Mouse (Mus musculus): ENCODE measurements around the gene Tyro3. TPM values are rescaled to one million over a fixed set of nuclear protein-coding genes. Genes with fewer than 3 reads are reported as not detected.

Gene Tyro3
- polyA plus RNA-seq, 1 experiment = 0.64 TPM

GRCm38 (mm10) chr2:119845882-119846546 is 48.5 kb downstream of the Tyro3 start:
- peaks cover 4% of the 10 kb centered on the region; the same call in 1 of the 2 replicates for H3K9me3 ChIP-seq
- TF ChIP-seq GATA1 (IDR thresholded peaks at IDR 0.05; ENCODE audit: borderline replicate concordance, low read length) = no peak
- no peak for TF ChIP-seq FLI1 (IDR thresholded peaks at IDR 0.05; ENCODE audit: low read length)
- no peaks in the 10 kb centered on the region for H3K4me1 ChIP-seq
- H3K4me3 ChIP-seq (replicated peaks) = no peak overlapping the region
- no peaks in the 10 kb centered on the region for H3K36me3 ChIP-seq (replicated peaks; ENCODE audit: low read length)
- H3K27me3 ChIP-seq (replicated peaks) = peaks cover 8% of the 10 kb centered on the region

GRCm38 (mm10) chr2:119846929-119847328 is 49.4 kb downstream of the Tyro3 start:
- H3K4me3 ChIP-seq (replicated peaks) = no peak overlapping the region
- H3K4me1 ChIP-seq = no peaks in the 10 kb centered on the region
- TF ChIP-seq FLI1 (IDR thresholded peaks at IDR 0.05; ENCODE audit: low read length) (no peak), GATA1 (IDR thresholded peaks at IDR 0.05; ENCODE audit: borderline replicate concordance, low read length) (no peak)
- H3K36me3 ChIP-seq (replicated peaks; ENCODE audit: low read length) = no peaks in the 10 kb centered on the region
- H3K27me3 ChIP-seq (replicated peaks) = peaks cover 8% of the 10 kb centered on the region
- H3K9me3 ChIP-seq = peaks cover 4% of the 10 kb centered on the region; the same call in 1 of the 2 replicates

- H3K36me3 ChIP-seq (replicated peaks; ENCODE audit: low read length) = no peaks in the 10 kb centered on the region
- H3K27me3 ChIP-seq (replicated peaks) = peaks cover 3% of the 10 kb centered on the region
- TF ChIP-seq GATA1 (IDR thresholded peaks at IDR 0.05; ENCODE audit: borderline replicate concordance, low read length) = no peak
- TF ChIP-seq FLI1 (IDR thresholded peaks at IDR 0.05; ENCODE audit: low read length) = no peak
- no peaks in the 10 kb centered on the region for H3K4me1 ChIP-seq
- no peaks in the 10 kb centered on the region for H3K9me3 ChIP-seq
- H3K4me3 ChIP-seq (replicated peaks) = no peak overlapping the region
Measured at GRCm38 (mm10) chr2:119853811-119854210, 56.3 kb downstream of the Tyro3 start.

GRCm38 (mm10) chr2:119855310-119855850 is 57.8 kb downstream of the Tyro3 start:
- TF ChIP-seq GATA1 (IDR thresholded peaks at IDR 0.05; ENCODE audit: borderline replicate concordance, low read length) = no peak
- Histone ChIP-seq H3K9me3 (no peaks in the 10 kb centered on the region), H3K4me3 (replicated peaks) (no peak overlapping the region), H3K4me1 (no peaks in the 10 kb centered on the region), H3K36me3 (replicated peaks; ENCODE audit: low read length) (no peaks in the 10 kb centered on the region), H3K27me3 (replicated peaks) (peaks cover 3% of the 10 kb centered on the region)

- no peaks in the 10 kb centered on the region for H3K4me1 ChIP-seq
- peaks cover under 1% of the 10 kb centered on the region for H3K27me3 ChIP-seq (replicated peaks)
- H3K36me3 ChIP-seq (replicated peaks; ENCODE audit: low read length) = no peaks in the 10 kb centered on the region
- TF ChIP-seq GATA1 (IDR thresholded peaks at IDR 0.05; ENCODE audit: borderline replicate concordance, low read length) (no peak), FLI1 (IDR thresholded peaks at IDR 0.05; ENCODE audit: low read length) (no peak)
- peaks cover under 1% of the 10 kb centered on the region; the same call in 1 of the 2 replicates for H3K9me3 ChIP-seq
- no peak overlapping the region for H3K4me3 ChIP-seq (replicated peaks)
Measured at GRCm38 (mm10) chr2:119857341-119857740, 59.8 kb downstream of the Tyro3 start.

- H3K27me3 ChIP-seq (replicated peaks) = peaks cover 13% of the 10 kb centered on the region
- peaks cover 7% of the 10 kb centered on the region for H3K4me1 ChIP-seq
- no peaks in the 10 kb centered on the region for H3K36me3 ChIP-seq (replicated peaks; ENCODE audit: low read length)
- no peak for TF ChIP-seq GATA1 (IDR thresholded peaks at IDR 0.05; ENCODE audit: borderline replicate concordance, low read length)
- no peak for TF ChIP-seq FLI1 (IDR thresholded peaks at IDR 0.05; ENCODE audit: low read length)
- no peak overlapping the region for H3K4me3 ChIP-seq (replicated peaks)
- H3K9me3 ChIP-seq = peaks cover 6% of the 10 kb centered on the region
Measured at GRCm38 (mm10) chr2:119864484-119864883, 67.0 kb downstream of the Tyro3 start.

Other genes starting within 250 kb of the Tyro3 start
- gene Nusap1, start 179.4 kb upstream of the Tyro3 start, polyA plus RNA-seq (2012; ENCODE audit: insufficient read depth, low replicate concordance) = 1.3 TPM in 1 of 2 replicates, not detected in the other
- 4.8 TPM in 1 of 2 replicates, not detected in the other for gene Oip5, start 179.3 kb upstream of the Tyro3 start, polyA plus RNA-seq (2012; ENCODE audit: insufficient read depth, low replicate concordance)
- 1.1 and 1.6 TPM in 2 replicates for gene Ndufaf1, start 134.9 kb upstream of the Tyro3 start, polyA plus RNA-seq (2012; ENCODE audit: insufficient read depth, low replicate concordance)
- 19.2 and 81.2 TPM in 2 replicates for gene Rtf1, start 122.7 kb upstream of the Tyro3 start, polyA plus RNA-seq (2012; ENCODE audit: insufficient read depth, low replicate concordance)
- gene Itpka, start 55.4 kb upstream of the Tyro3 start, polyA plus RNA-seq (2012; ENCODE audit: insufficient read depth, low replicate concordance) = 0.04 and 1.9 TPM in 2 replicates
- gene Ltk, start 37.3 kb upstream of the Tyro3 start, polyA plus RNA-seq (2012; ENCODE audit: insufficient read depth, low replicate concordance) = 0.25 TPM in 1 of 2 replicates, not detected in the other
- gene Rpap1, start 10.2 kb upstream of the Tyro3 start, polyA plus RNA-seq (2012; ENCODE audit: insufficient read depth, low replicate concordance) = 8.7 and 9.1 TPM in 2 replicates
- gene Mga, start 99.5 kb downstream of the Tyro3 start, polyA plus RNA-seq (2012; ENCODE audit: insufficient read depth, low replicate concordance) = 0.28 and 1.3 TPM in 2 replicates
- gene Mapkbp1, start 175.0 kb downstream of the Tyro3 start, polyA plus RNA-seq (2012; ENCODE audit: insufficient read depth, low replicate concordance) = 0.82 TPM in 1 of 2 replicates, not detected in the other
- gene Jmjd7, start 229.8 kb downstream of the Tyro3 start, polyA plus RNA-seq (2012; ENCODE audit: insufficient read depth, low replicate concordance) = 4.2 and 5.5 TPM in 2 replicates
- 0.16 TPM in 1 of 2 replicates, not detected in the other for gene Gm28042, start 229.8 kb downstream of the Tyro3 start, polyA plus RNA-seq (2012; ENCODE audit: insufficient read depth, low replicate concordance)
- 0.34 and 2.8 TPM in 2 replicates for gene Pla2g4b, start 235.7 kb downstream of the Tyro3 start, polyA plus RNA-seq (2012; ENCODE audit: insufficient read depth, low replicate concordance)